Mouse (Mus musculus): ENCODE measurements around the gene Lrrtm3. TPM values are rescaled to one million over a fixed set of nuclear protein-coding genes. Genes with fewer than 3 reads are reported as not detected.

The Lrrtm3 gene
- polyA plus RNA-seq, 1 experiment from 2014 or later: 7.7 TPM

DNA sequence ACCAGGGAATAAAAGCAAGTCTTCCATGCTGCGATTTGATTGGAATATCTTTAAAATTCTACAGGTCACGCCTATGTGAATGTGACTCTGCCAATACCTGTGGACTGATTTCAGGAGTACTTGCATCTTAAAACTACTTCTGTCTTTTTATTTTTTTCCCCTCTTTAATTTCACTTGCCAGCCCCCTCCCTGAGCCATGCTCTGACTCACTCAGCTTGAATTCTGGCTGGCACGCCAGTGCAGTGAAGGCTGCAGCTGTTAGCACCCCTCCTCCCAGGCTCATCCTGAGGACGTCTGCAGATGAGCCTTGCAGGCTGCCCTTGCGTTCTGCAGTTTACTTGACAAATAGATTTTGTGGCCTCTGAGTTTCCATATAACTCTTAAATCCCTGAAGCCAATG, 14.1 kb downstream of the Lrrtm3 start:
- H3K4me1 ChIP-seq (ENCODE audit: control insufficient read depth, insufficient read depth, low read length): 0 out of 2 replicates have a peak, but pooled peaks cover 4% of the 10 kb centered on the region
- ATAC-seq (ENCODE audit: insufficient read depth, low FRiP score, low TSS enrichment) (no peak), DNase-seq (ENCODE audit: low spot score) (no peak)
- WGBS: 26% methylated on average over 5 of the region's 5 CpGs
- no peaks in the 10 kb centered on the region for H3K9me3 ChIP-seq (ENCODE audit: control insufficient read depth, low read length)
- H3K27ac ChIP-seq (ENCODE audit: low read depth, low read length): no peak overlapping the region
- no peaks in the 10 kb centered on the region for H3K36me3 ChIP-seq (ENCODE audit: control insufficient read depth, insufficient read depth, low read length)
- no peak overlapping the region for H3K9ac ChIP-seq (ENCODE audit: low read length)
- no peaks in the 10 kb centered on the region for H3K27me3 ChIP-seq (ENCODE audit: control insufficient read depth, insufficient read depth, low read length)
- H3K4me2 ChIP-seq (ENCODE audit: low read depth): no peak overlapping the region
- no peak overlapping the region for H3K4me3 ChIP-seq (ENCODE audit: low read depth, low read length)

DNA sequence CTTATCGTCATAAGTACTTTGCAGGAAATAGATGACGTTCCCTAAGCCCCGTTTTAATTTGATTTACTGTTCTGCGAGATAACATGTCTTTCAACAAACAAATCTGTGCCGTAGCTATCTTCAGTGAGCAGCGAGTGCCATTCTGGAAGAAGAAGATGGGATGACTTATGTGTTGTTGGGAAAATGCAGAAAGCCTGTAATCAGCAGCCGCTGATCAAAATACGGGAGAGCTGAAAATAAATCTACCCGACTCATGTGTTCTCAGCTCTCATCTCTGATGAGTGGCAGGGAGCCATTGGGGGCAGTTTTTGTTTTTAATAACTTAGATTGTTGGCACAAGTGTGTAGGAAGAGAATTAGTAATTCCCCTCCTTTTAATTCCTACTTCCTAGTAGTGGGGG, 26.4 kb downstream of the Lrrtm3 start:
- no peak for ATAC-seq (ENCODE audit: insufficient read depth, low FRiP score, low TSS enrichment)
- H3K27ac ChIP-seq (ENCODE audit: low read depth, low read length): no peak overlapping the region
- H3K4me3 ChIP-seq (ENCODE audit: low read depth, low read length): no peak overlapping the region
- H3K9me3 ChIP-seq (ENCODE audit: control insufficient read depth, low read length): no peaks in the 10 kb centered on the region
- no peak for DNase-seq (ENCODE audit: low spot score)
- no peaks in the 10 kb centered on the region for H3K36me3 ChIP-seq (ENCODE audit: control insufficient read depth, insufficient read depth, low read length)
- 87% methylated on average over 9 of the region's 9 CpGs for WGBS
- no peaks in the 10 kb centered on the region for H3K4me1 ChIP-seq (ENCODE audit: control insufficient read depth, insufficient read depth, low read length)
- no peak overlapping the region for H3K9ac ChIP-seq (ENCODE audit: low read length)
- no peak overlapping the region for H3K4me2 ChIP-seq (ENCODE audit: low read depth)
- no peaks in the 10 kb centered on the region for H3K27me3 ChIP-seq (ENCODE audit: control insufficient read depth, insufficient read depth, low read length)

DNA sequence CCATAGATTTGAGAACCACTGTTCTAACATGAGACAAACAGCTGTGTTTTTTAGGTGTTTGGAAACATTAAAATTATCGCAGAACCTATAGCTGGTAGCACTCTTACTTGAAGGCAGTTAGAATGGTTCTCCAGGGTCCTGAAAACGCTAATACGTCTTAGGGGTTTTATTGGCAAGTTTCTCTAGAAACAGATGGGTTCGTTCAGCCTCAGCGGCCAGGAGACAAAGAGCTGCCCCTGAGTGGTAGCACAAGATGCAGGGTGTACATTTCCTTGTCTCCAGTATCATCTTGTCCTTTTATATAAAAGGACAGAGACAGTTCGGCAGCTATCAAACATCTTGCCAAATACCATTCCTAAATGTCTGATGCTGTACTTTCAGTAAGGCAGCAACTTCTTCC, 40.1 kb downstream of the Lrrtm3 start:
- WGBS: 82% methylated on average over 6 of the region's 6 CpGs

DNA sequence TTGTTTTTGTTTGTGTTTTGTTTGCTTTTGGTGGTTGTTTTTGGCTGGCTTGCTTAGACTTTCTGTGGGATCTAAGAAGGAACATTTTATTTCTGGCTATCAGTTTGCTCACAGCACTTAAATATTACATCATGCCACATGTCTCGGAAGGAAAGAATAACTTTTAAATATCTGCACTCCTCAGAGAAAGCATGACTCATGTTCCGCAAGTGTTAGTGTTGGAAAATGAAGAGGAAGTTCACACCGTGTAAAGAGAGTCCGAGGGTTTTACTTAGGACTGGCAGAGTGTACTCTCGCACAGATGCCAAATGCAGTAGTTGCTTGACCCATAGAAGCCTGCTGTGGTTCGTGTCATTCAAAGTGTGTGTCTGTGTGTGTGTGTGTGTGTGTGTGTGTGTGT, 40.9 kb downstream of the Lrrtm3 start:
- Histone ChIP-seq H3K27ac (ENCODE audit: low read depth, low read length) (no peak overlapping the region), H3K9ac (ENCODE audit: low read length) (no peak overlapping the region), H3K4me3 (ENCODE audit: low read depth, low read length) (no peak overlapping the region), H3K4me2 (ENCODE audit: low read depth) (no peak overlapping the region), H3K9me3 (ENCODE audit: control insufficient read depth, low read length) (no peaks in the 10 kb centered on the region), H3K36me3 (ENCODE audit: control insufficient read depth, insufficient read depth, low read length) (no peaks in the 10 kb centered on the region), H3K27me3 (ENCODE audit: control insufficient read depth, insufficient read depth, low read length) (no peaks in the 10 kb centered on the region), H3K4me1 (ENCODE audit: control insufficient read depth, insufficient read depth, low read length) (no peaks in the 10 kb centered on the region)
- 95% methylated on average over 6 of the region's 6 CpGs for WGBS
- no peak for DNase-seq (ENCODE audit: low spot score)
- no peak for ATAC-seq (ENCODE audit: insufficient read depth, low FRiP score, low TSS enrichment)

More for the DNA sequence above, 40.1 kb downstream of the Lrrtm3 start:
- Histone ChIP-seq H3K9ac (ENCODE audit: low read length) (no peak overlapping the region), H3K4me3 (ENCODE audit: low read depth, low read length) (no peak overlapping the region), H3K9me3 (ENCODE audit: control insufficient read depth, low read length) (no peaks in the 10 kb centered on the region), H3K4me2 (ENCODE audit: low read depth) (no peak overlapping the region), H3K4me1 (ENCODE audit: control insufficient read depth, insufficient read depth, low read length) (no peaks in the 10 kb centered on the region), H3K36me3 (ENCODE audit: control insufficient read depth, insufficient read depth, low read length) (no peaks in the 10 kb centered on the region), H3K27me3 (ENCODE audit: control insufficient read depth, insufficient read depth, low read length) (no peaks in the 10 kb centered on the region), H3K27ac (ENCODE audit: low read depth, low read length) (no peak overlapping the region)
- DNase-seq (ENCODE audit: low spot score) (no peak), ATAC-seq (ENCODE audit: insufficient read depth, low FRiP score, low TSS enrichment) (no peak)

DNA sequence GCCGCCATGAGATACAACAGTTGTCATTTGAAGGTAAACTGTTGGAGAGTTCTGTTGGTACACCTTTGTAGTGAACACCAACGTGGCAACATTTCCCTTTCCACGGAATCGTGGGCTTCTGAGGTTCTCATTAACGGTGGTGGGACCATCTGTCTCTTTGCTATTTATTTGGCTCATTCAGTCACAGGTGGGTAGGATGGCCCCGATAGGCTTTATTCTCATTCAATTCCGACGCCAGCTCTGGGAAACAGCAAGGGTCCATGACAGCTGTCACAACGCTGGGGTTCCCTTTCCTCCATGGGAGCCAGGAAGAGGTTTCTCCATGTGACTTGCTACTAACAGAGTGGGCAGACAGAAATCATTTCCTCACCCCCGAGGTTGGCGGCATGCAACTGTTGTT, 48.2 kb downstream of the Lrrtm3 start:
- no peaks in the 10 kb centered on the region for H3K27me3 ChIP-seq (ENCODE audit: control insufficient read depth, insufficient read depth, low read length)
- DNase-seq (ENCODE audit: low spot score): no peak
- no peak overlapping the region for H3K9ac ChIP-seq (ENCODE audit: low read length)
- H3K4me1 ChIP-seq (ENCODE audit: control insufficient read depth, insufficient read depth, low read length): no peaks in the 10 kb centered on the region
- no peak overlapping the region for H3K27ac ChIP-seq (ENCODE audit: low read depth, low read length)
- no peaks in the 10 kb centered on the region for H3K9me3 ChIP-seq (ENCODE audit: control insufficient read depth, low read length)
- H3K4me2 ChIP-seq (ENCODE audit: low read depth): no peak overlapping the region
- no peaks in the 10 kb centered on the region for H3K36me3 ChIP-seq (ENCODE audit: control insufficient read depth, insufficient read depth, low read length)
- no peak for ATAC-seq (ENCODE audit: insufficient read depth, low FRiP score, low TSS enrichment)
- H3K4me3 ChIP-seq (ENCODE audit: low read depth, low read length): no peak overlapping the region
- WGBS: 83% methylated on average over 11 of the region's 11 CpGs

DNA sequence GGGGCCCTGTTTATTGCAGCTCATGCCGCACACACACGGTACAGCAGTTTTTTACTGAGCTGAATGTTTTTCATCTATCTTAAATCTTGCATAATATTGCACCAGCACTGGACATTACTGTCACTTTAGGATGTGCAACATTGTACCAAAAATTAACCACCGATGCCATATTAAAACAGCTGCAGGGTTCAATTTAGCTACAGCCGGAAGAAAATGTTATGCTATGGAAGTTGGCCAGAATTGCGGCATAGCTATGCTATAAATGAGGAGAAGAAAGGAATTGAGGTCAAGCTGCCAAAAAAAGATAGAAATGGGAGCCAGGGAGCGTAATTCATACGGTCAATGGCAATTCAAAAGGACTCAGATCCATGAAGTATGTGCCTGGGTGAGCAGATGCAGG, 48.9 kb downstream of the Lrrtm3 start:
- ATAC-seq (ENCODE audit: insufficient read depth, low FRiP score, low TSS enrichment) (no peak), DNase-seq (ENCODE audit: low spot score) (no peak)
- 89% methylated on average over 7 of the region's 7 CpGs for WGBS
- Histone ChIP-seq H3K9ac (ENCODE audit: low read length) (no peak overlapping the region), H3K27ac (ENCODE audit: low read depth, low read length) (no peak overlapping the region), H3K4me1 (ENCODE audit: control insufficient read depth, insufficient read depth, low read length) (no peaks in the 10 kb centered on the region), H3K27me3 (ENCODE audit: control insufficient read depth, insufficient read depth, low read length) (no peaks in the 10 kb centered on the region), H3K9me3 (ENCODE audit: control insufficient read depth, low read length) (no peaks in the 10 kb centered on the region), H3K36me3 (ENCODE audit: control insufficient read depth, insufficient read depth, low read length) (no peaks in the 10 kb centered on the region), H3K4me2 (ENCODE audit: low read depth) (no peak overlapping the region), H3K4me3 (ENCODE audit: low read depth, low read length) (no peak overlapping the region)

DNA sequence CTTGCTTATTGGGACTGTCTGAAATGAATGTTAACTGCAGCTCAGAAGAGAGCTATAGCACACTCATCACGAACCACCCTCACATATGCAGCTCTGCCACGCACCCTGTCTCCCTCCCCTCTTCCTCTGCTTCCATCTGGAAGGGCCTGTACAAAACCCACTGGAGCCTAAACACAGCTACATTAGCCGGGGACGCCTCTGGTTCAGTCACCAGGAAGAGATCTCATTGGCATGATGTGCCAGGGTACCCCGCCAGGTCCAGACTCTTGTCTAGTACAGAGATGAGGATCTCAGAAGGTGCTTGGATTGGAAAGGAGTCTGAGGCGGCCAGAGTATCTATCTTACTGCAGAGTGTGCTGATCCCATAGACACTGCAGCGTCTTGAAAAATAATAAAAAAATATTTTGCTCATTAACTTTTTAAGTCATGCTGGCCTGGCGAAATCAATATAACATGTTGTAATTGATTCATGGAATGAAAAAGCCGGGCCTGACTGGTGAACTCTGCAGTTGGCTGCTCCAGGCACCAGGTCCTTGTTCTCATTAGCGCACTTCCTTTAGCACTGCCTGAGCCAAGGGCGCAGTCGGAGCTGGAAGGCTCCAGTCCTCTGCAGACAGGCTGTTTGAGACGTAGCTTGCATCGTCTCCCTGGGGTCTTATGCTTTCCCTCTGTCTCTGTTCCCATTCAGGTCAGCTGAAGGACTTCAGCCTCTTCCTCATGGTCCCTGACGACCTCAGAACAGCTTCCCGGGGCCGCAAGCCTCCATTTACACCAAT, 50.1 kb downstream of the Lrrtm3 start:
- WGBS: 85% methylated on average over 17 of the region's 17 CpGs
- no peak overlapping the region for H3K4me3 ChIP-seq (ENCODE audit: low read depth, low read length)
- no peaks in the 10 kb centered on the region for H3K4me1 ChIP-seq (ENCODE audit: control insufficient read depth, insufficient read depth, low read length)
- H3K27ac ChIP-seq (ENCODE audit: low read depth, low read length): no peak overlapping the region
- no peak for ATAC-seq (ENCODE audit: insufficient read depth, low FRiP score, low TSS enrichment)
- no peaks in the 10 kb centered on the region for H3K36me3 ChIP-seq (ENCODE audit: control insufficient read depth, insufficient read depth, low read length)
- H3K9me3 ChIP-seq (ENCODE audit: control insufficient read depth, low read length): no peaks in the 10 kb centered on the region
- DNase-seq (ENCODE audit: low spot score): no peak
- H3K27me3 ChIP-seq (ENCODE audit: control insufficient read depth, insufficient read depth, low read length): no peaks in the 10 kb centered on the region
- H3K4me2 ChIP-seq (ENCODE audit: low read depth): no peak overlapping the region
- no peak overlapping the region for H3K9ac ChIP-seq (ENCODE audit: low read length)

DNA sequence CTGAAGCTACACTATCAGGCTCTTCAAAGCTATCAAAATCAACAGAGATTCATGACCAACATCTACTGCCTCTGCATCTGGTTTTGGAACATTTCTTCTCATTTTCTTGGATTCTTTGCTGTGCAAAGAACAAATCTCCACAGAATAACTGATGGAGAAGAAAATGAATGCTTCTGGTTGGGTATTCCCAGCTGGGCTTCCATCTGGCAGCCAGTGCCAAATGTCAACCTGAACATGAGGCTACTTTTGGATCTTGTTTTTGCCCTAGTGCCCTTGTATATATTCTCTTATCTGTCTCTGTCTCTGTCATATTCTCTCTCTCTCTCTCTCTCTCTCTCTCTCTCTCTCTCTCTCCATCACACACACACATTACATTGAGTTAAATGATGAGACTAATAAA, 59.2 kb downstream of the Lrrtm3 start:
- DNase-seq (ENCODE audit: low spot score) (no peak), ATAC-seq (ENCODE audit: insufficient read depth, low FRiP score, low TSS enrichment) (no peak)
- Histone ChIP-seq H3K27ac (ENCODE audit: low read depth, low read length) (no peak overlapping the region), H3K27me3 (ENCODE audit: control insufficient read depth, insufficient read depth, low read length) (no peaks in the 10 kb centered on the region), H3K9ac (ENCODE audit: low read length) (no peak overlapping the region), H3K36me3 (ENCODE audit: control insufficient read depth, insufficient read depth, low read length) (no peaks in the 10 kb centered on the region), H3K4me3 (ENCODE audit: low read depth, low read length) (no peak overlapping the region), H3K9me3 (ENCODE audit: control insufficient read depth, low read length) (no peaks in the 10 kb centered on the region), H3K4me1 (ENCODE audit: control insufficient read depth, insufficient read depth, low read length) (no peaks in the 10 kb centered on the region), H3K4me2 (ENCODE audit: low read depth) (no peak overlapping the region)

DNA sequence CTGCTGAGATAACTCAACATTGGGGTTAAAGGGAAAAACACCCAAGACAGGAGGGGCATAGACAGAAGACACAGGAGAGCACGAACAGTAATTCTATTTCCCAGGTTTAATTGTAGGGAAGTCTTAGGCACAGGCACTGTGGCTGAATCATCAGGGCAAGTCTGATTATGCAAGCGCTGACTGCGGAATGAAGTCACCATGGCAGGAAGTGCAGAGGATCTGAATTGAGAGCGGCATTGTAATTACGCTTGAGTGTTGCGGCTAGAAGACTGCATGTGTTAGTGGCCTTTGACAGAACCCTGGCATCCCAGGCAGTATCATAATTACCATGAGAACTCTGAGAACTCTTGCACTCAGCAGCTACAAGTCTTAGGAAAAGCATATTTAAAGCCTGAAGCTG, 66.7 kb downstream of the Lrrtm3 start:
- H3K4me3 ChIP-seq (ENCODE audit: low read depth, low read length): no peak overlapping the region
- no peaks in the 10 kb centered on the region for H3K9me3 ChIP-seq (ENCODE audit: control insufficient read depth, low read length)
- H3K4me2 ChIP-seq (ENCODE audit: low read depth): no peak overlapping the region
- DNase-seq (ENCODE audit: low spot score): no peak
- no peak for ATAC-seq (ENCODE audit: insufficient read depth, low FRiP score, low TSS enrichment)
- 87% methylated on average over 6 of the region's 6 CpGs for WGBS
- no peak overlapping the region for H3K27ac ChIP-seq (ENCODE audit: low read depth, low read length)
- H3K36me3 ChIP-seq (ENCODE audit: control insufficient read depth, insufficient read depth, low read length): no peaks in the 10 kb centered on the region
- H3K9ac ChIP-seq (ENCODE audit: low read length): no peak overlapping the region
- H3K4me1 ChIP-seq (ENCODE audit: control insufficient read depth, insufficient read depth, low read length): no peaks in the 10 kb centered on the region
- H3K27me3 ChIP-seq (ENCODE audit: control insufficient read depth, insufficient read depth, low read length): no peaks in the 10 kb centered on the region
